Mouse (Mus musculus) naive thymus-derived CD4-positive, alpha-beta T cell, adult 2 months (primary cell): ENCODE results near the gene Mink1.

Experiments
- DNase-seq: peaks from one replicate; pipeline ENCODE4 v3.0.0-alpha.2; 2011; ENCODE audit warnings: low read depth

The Mink1 gene

GRCm38 (mm10) chr11:70594253-70594989 lies 31.7 kb downstream of the Mink1 start:
- peak; percentile 65 for DNase-seq

GRCm38 (mm10) chr11:70595638-70596037 lies 33.0 kb downstream of the Mink1 start:
- peak; percentile 47 for DNase-seq

DNA sequence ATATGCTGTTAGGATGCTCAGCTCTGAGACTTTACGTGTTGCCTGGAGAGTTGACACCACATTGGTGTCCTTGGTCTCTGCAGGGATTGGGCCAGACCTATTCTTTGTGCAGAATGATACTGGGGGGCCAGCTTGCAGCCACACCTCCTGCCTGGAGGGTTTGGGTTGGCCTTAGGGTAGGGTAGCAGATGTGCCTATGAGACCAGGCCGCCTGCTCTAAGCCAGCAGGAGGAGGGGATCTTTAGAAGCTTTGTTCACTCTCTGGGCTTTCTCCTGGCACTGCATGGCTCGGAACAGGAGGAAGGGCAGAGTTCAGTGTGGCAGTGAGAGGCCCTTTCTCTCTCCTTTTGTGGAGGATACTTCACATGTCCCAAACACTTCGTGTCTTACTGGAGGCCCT lies 33.4 kb downstream of the Mink1 start:
- no peak for DNase-seq

DNA sequence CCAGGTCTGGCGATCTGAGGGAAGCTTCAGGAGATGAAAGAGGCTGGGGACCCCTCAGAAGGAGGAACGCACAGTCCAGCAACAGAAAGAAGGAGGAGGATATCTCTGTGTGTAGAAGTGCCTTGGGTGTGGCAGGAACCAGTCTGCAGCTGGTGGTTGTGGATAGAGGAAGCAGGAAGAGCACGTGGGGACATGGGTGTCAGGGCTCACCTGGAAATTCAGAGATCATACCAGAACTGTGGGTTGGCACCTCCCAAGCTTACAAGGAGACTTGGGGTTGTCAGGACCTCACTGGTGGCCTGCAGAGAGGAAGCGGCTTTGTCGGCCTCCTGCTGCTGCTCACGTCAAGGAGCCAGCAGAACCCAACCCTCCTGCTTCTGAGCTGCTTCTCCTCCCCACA lies 34.6 kb downstream of the Mink1 start:
- DNase-seq, result peak; percentile 62

DNA sequence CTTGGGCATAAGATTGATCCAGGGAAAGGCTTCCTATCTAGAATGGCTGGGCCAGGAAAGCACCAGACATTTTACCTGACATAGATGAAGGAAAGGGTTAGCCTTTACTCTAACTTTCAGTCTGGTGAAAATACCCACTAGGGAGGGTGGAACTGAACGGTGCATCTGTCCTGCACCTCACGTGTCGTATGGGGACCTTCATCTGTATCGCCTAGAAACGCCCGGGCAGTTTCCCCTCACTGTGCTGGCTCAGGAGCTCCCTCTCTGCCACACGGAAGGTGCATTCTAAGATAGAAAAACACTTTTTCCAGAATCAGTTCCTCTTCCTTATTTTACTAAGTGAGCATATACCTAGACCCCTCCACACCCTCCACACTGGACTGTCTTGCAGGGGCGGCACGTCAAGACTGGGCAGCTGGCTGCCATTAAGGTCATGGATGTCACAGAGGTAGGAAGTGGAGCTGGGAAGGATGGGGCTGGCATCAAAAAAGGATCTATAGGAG lies 35.8 kb downstream of the Mink1 start:
- no peak for DNase-seq

DNA sequence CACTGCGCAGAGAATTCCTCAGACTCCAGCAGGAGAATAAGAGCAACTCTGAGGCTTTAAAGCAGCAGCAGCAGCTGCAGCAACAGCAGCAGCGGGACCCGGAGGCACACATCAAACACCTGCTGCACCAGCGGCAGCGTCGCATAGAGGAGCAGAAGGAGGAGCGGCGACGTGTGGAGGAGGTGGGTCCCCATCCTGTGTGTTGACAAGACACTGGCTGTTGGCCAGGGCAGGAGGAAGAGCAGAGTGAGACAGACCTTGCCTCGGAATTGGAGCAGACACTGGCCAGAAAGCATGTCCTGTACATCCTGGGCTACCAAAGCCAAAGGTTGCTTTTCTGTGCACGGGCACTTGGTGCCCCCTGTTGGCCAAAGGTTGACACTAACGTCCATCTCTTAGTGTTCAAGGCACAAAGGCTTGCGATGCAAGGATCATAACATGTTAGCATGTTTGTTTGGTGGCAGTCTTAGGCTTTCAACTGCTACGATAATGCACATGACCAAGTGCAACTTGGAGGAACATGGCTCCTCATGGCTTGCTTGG lies 42.4 kb downstream of the Mink1 start:
- peak; percentile 90 for DNase-seq

- no peak for DNase-seq
Measured at GRCm38 (mm10) chr11:70606717-70607116, 44.0 kb downstream of the Mink1 start.

- DNase-seq, result no peak
Measured at GRCm38 (mm10) chr11:70607611-70608010, 44.9 kb downstream of the Mink1 start.

DNA sequence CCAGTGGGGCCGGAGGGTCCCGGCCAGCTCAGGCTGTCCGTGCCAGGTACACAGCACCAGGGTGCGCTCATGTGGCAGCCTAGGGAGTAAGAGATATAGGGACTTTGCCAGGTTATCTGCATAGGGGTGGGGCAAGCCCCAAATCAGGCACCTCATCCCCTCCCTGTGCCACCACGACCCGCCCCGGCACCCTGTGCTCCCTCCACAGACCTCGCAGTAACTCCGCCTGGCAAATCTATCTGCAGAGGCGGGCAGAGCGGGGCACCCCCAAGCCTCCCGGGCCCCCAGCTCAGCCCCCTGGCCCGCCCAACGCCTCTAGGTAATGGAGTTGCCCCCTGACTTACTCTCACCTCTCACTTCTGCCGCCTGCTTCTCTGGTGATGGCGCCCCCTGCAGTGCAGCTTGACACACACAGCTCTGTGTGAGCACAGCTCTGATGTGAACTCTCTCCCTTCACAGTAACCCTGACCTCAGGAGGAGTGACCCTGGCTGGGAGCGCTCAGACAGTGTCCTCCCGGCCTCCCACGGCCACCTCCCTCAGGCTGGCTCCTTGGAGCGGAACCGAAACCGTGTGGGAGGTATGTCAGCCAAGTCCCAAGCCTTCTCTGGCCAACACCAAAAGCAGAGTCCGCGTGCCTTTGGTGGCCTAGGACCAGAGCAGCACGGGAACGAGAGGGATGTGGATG lies 45.8 kb downstream of the Mink1 start:
- DNase-seq, result peak; percentile 51

DNA sequence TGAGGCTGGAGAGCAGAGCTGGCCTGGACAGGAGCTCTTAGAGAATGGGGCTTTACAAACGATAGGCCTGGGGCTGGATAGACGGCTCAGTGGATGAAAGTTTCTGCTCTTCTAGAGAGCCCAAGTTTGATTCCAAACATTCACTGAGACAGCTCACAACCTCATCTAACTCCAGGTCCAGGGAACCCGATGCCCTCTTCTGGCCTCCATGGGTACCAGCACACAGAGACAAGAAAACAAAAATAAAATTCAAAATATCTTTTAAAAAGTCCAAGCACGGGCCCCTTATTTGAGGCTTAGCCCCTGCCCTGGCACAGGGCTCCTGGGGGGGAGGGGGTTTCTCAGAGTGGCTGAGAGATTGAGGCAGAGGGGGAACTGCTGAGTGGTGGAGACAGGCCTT lies 48.1 kb downstream of the Mink1 start:
- DNase-seq, result no peak

- no peak for DNase-seq
Measured at GRCm38 (mm10) chr11:70612505-70612904, 49.8 kb downstream of the Mink1 start.

GRCm38 (mm10) chr11:70615074-70615473 lies 52.4 kb downstream of the Mink1 start:
- peak; percentile 89 for DNase-seq

- peak; percentile 84 for DNase-seq
Measured at GRCm38 (mm10) chr11:70615516-70616093, 52.9 kb downstream of the Mink1 start, which contains the start of gene 4930544D05Rik. Gene 4930544D05Rik, plus strand, starts transcription at chr11:70615848.

- no peak for DNase-seq
Measured at GRCm38 (mm10) chr11:70619101-70619500, 56.4 kb downstream of the Mink1 start, which contains the start of gene Chrne. Gene Chrne, minus strand, starts transcription at chr11:70619216.

DNA sequence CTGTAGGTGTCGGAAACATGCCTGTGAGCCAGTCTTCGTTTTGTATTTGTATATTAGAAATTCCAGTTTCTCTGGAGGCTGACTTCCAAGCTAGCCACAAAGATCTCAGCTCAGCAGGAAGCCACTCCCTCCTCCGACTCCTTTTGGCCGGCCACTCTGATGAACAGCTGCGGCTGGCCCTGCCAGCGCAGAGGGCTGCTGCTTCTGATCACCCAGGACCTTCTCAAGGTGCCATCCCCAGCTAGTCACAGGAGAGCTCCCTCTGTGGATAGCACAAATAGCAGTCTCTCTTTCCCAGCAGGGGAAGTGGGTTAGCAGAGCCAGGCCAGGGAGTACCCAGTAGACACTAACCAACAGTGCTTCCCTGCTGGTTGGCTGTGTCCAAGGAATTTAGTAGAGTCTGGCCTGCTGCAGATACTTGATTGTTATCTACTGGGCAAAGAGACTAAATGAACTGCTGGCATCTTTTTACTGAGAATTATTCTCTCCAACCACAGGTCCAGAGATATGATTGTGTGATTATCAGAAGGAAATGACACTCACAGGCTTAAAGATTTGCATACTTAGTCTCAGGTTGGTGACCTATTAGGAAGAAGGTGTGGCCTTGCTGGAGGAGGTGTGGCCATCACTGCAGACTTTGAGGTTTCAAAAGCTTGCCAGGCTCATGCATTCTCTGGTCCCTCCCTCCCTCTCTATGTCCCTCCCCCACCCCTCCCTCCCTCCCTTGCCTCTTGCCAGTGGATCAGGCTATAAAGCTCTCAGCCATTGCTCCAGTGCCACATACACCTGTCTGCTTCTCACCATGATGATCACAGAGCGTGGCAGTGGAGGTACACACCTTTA lies 59.5 kb downstream of the Mink1 start:
- DNase-seq, result no peak

DNA sequence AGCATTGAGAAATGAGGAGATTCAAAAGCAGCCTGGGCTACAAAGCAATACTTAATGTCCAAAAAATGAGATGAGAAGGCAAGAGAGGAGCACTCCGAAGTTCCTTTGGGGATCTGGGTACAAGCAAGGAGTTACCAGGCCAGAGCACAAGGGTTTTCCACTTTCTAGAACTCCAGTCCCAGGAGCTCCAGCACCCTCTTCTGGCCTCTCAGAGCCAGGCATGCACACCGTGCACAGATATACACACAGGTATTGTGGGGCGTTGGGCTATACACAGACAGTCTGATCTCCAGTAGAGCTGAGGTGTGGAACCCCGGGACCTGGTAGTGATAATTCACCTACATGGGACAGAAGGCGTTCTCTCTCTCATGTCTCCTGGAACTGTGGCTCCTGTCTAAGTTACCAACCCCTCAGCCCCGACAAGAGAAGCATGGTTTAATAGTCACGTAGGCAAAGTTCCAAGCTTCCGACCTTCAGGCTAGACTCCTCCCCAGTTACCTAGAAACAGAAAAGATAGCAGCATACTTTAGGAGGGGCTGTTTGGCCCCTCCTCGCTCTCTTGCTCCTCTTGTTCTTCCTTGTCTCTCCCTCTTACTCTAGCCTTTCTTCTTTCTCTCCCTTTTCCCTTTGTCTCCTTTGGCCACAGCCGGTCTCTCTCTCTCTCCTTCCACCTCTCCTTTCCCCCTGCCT lies 60.5 kb downstream of the Mink1 start:
- DNase-seq, result no peak

DNA sequence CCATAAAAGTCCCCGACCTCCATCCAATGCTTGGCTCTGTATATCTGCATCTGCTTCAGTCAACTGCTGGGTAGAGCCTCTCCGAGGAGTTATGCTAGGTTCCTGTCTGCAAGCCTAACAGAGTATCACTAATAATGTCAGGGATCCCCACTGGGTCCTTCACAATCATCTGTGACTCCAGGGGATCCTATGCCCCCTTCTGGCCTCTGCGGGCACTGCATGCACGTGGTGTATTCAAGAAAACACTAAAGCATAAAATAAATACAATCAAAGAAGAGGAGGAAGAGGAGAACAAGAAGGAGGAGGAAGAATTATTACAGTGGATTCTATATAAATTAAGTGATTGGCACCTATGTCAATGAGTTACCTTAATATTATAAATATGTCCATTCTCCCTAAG lies 62.8 kb downstream of the Mink1 start:
- DNase-seq, result peak; percentile 75

DNA sequence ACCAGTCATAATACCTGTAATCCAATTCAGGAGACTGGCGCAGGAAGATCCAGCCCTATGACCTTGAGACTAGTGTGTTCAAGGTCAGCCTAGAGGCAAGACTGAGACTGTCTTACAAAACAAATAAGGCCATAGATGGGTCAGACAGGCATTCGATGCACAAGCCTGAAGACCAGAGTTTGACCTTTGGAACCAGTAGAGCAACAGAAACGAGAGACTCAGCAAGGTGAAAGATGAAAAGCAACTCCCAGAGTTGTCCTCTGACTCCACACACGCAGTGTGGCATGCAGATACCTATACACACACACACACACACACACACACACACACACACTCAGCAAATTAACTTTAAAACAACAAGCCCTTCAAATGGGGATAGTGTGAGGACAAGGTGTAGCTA lies 64.2 kb downstream of the Mink1 start:
- no peak for DNase-seq

GRCm38 (mm10) chr11:70628431-70628830 lies 65.8 kb downstream of the Mink1 start:
- no peak for DNase-seq

- DNase-seq, result peak; percentile 74
Measured at GRCm38 (mm10) chr11:70629557-70629956, 66.9 kb downstream of the Mink1 start.

GRCm38 (mm10) chr11:70630129-70630528 lies 67.4 kb downstream of the Mink1 start:
- no peak for DNase-seq
